Mouse (Mus musculus) myocyte (in vitro differentiated cells): ENCODE results near the gene Nkx2-1.

Experiments
- E2F4 ChIP-seq: IDR thresholded peaks from one replicate; pipeline ENCODE4 v1.6.1; 2011; ENCODE audit warnings: mild to moderate bottlenecking, control low read depth, moderate library complexity; ENCODE audit not compliant: insufficient read depth
- MAX ChIP-seq: IDR thresholded peaks from one replicate; pipeline ENCODE4 v1.6.1; 2011; ENCODE audit warnings: low read depth, mild to moderate bottlenecking, control low read depth
- MYOD1 ChIP-seq, 3 experiments: IDR thresholded peaks; one replicate each; pipeline ENCODE4 v1.6.1; 2011; ENCODE audit warnings: control low read depth in 2 of 3, low read depth in 2 of 3, mild to moderate bottlenecking in 2 of 3, moderate library complexity in 1 of 3; ENCODE audit not compliant: insufficient read length in 2 of 3, control insufficient read depth in 1 of 3

- TF ChIP-seq MYOD1 (IDR thresholded peaks at IDR 0.05; ENCODE audit: control insufficient read depth in 1 of 3, insufficient read length in 2 of 3, low read depth in 2 of 3) (no peak), MAX (no peak), E2F4 (no peak)
Observed at GRCm38 (mm10) chr12:56540591-56540990, 3.9 kb upstream of the Nkx2-1 start.
